In the genomic region with DNA sequence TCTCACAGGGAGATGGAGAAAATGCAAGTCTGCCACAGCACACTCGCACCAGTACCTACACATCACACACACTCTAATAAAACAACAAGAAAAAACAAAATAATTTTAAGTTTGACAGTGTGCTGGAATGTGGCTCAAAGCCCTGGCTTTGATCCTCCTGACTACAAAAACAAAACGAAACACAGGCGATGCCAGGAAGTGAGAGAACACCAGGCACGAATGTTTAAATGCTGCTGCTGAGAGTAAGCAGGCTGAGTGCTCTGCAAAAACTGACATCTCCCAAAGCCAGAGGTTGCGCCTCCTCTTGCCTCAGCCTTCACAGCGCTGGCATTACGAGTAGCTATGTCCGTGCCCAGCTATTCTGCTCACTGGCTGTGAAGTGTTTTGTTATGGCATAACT, we compare ENCODE assay signal across 29 mouse cellular contexts. TPM values are rescaled to one million over a fixed set of nuclear protein-coding genes. Genes with fewer than 3 reads are reported as not detected.
DNase-seq lines count a peak whose midpoint lies in the region; ATAC-seq and TF ChIP-seq lines count a peak whose summit lies in the region.
"Had no signal": no experiment of that assay in that cellular context is flagged by ENCODE, and none has a peak within 500 bp of the region (broad histone marks: within the 10 kb centered on the region; RNA-seq: fewer than 3 reads in every experiment).

No protein-coding gene starts in this region.

- H3K4me3 ChIP-seq in embryonic facial prominence, embryonic 14.5 days (ENCODE audit: low read depth, low read length), result no peak overlapping the region
- no peak overlapping the region for H3K4me3 ChIP-seq in embryonic facial prominence, embryonic 10.5 days
- H3K4me3 ChIP-seq in layer of hippocampus, adult 2 months, result no peak overlapping the region
- H3K4me3 ChIP-seq in lung, postnatal 0 days (ENCODE audit: low read depth, low read length), result no peak overlapping the region
- H3K4me3 ChIP-seq: embryonic facial prominence, embryonic 12.5 days; forebrain, embryonic 10.5 days; heart, adult 2 months; hindbrain, embryonic 12.5 days; midbrain, embryonic 13.5 days had no signal

- no peak overlapping the region for H3K4me2 ChIP-seq in embryonic facial prominence, embryonic 14.5 days (ENCODE audit: low read depth, low read length)
- H3K4me2 ChIP-seq in lung, postnatal 0 days (replicated peaks; ENCODE audit: low read depth, low read length), result no peak overlapping the region
- H3K4me2 ChIP-seq: embryonic facial prominence, embryonic 12.5 days; hindbrain, embryonic 12.5 days; midbrain, embryonic 13.5 days had no signal

- H3K4me1 ChIP-seq in embryonic facial prominence, embryonic 14.5 days (ENCODE audit: control insufficient read depth, insufficient read depth, low read length), result peaks cover 16% of the 10 kb centered on the region
- H3K4me1 ChIP-seq in embryonic facial prominence, embryonic 10.5 days, result peaks cover 58% of the 10 kb centered on the region
- H3K4me1 ChIP-seq in lung, postnatal 0 days (ENCODE audit: insufficient read depth, low read depth, low read length), result no peaks in the 10 kb centered on the region

- DNase-seq in embryonic facial prominence, embryonic 14.5 days (ENCODE audit: low spot score), result no peak
- DNase-seq in embryonic facial prominence, embryonic 10.5 days (ENCODE audit: low spot score), result no peak
- DNase-seq in layer of hippocampus, adult 2 months (ENCODE audit: low spot score in 2 of 2), result no peak
- no peak for DNase-seq in layer of hippocampus, postnatal 14 days (ENCODE audit: low spot score in 2 of 2)
- peak; percentile 52 for DNase-seq in lung, postnatal 0 days (ENCODE audit: low spot score)
- no peak for DNase-seq in lung, postnatal 4 days
- no peak for DNase-seq in heart, postnatal 4 days
- no peak for DNase-seq in adrenal gland, postnatal 36 days
- DNase-seq: adrenal gland, postnatal 10 days; cerebellum, adult 11 months; cerebellum, adult 9-10 months; cerebellum, postnatal 36 days; forebrain, postnatal 0 days; heart, adult 2 months; heart, postnatal 14 days; kidney, postnatal 36 days; retina, postnatal 1 day; right cerebral cortex, postnatal 14 days; thymus, postnatal 4 days had no signal

- no peak for TF ChIP-seq CTCF in layer of hippocampus, adult 2 months (conservative IDR thresholded peaks at IDR 0.05)
- TF ChIP-seq CTCF in lung, postnatal 0 days (IDR thresholded peaks at IDR 0.05), result no peak

- H3K27ac ChIP-seq in embryonic facial prominence, embryonic 14.5 days (replicated peaks; ENCODE audit: low read depth, low read length), result 0 out of 2 replicates have a peak overlapping the region, but pooled peaks have one; percentile 10
- no peak overlapping the region for H3K27ac ChIP-seq in embryonic facial prominence, embryonic 10.5 days (replicated peaks)
- peak overlapping the region; percentile 75 for H3K27ac ChIP-seq in layer of hippocampus, adult 2 months
- no peak overlapping the region for H3K27ac ChIP-seq in lung, postnatal 0 days (ENCODE audit: low read length)
- H3K27ac ChIP-seq: embryonic facial prominence, embryonic 12.5 days; heart, adult 2 months; hindbrain, embryonic 12.5 days; liver, embryonic 14.5 days; macrophage; midbrain, embryonic 13.5 days had no signal

- no peaks in the 10 kb centered on the region for H3K9me3 ChIP-seq in embryonic facial prominence, embryonic 14.5 days (ENCODE audit: control insufficient read depth, low read length)
- no peaks in the 10 kb centered on the region for H3K9me3 ChIP-seq in embryonic facial prominence, embryonic 10.5 days
- H3K9me3 ChIP-seq in lung, postnatal 0 days (ENCODE audit: low read length), result no peaks in the 10 kb centered on the region
- H3K9me3 ChIP-seq: embryonic facial prominence, embryonic 12.5 days; forebrain, embryonic 10.5 days; hindbrain, embryonic 12.5 days; midbrain, embryonic 13.5 days had no signal

- no peak for ATAC-seq in embryonic facial prominence, embryonic 14.5 days (ENCODE audit: low read depth)
- no peak for ATAC-seq in lung, postnatal 0 days
- ATAC-seq: forebrain, postnatal 0 days; intestine, embryonic 16.5 days; midbrain, embryonic 13.5 days; Patski had no signal

- TF ChIP-seq EP300 in lung, postnatal 0 days (IDR thresholded peaks at IDR 0.05), result no peak

- 70% methylated on average over 8 of the region's 8 CpGs for WGBS in embryonic facial prominence, embryonic 14.5 days
- 80% methylated on average over 8 of the region's 8 CpGs for WGBS in embryonic facial prominence, embryonic 10.5 days
- 56% methylated on average over 8 of the region's 8 CpGs for WGBS in lung, postnatal 0 days

- no peaks in the 10 kb centered on the region for H3K27me3 ChIP-seq in embryonic facial prominence, embryonic 14.5 days (replicated peaks; ENCODE audit: control insufficient read depth, insufficient read depth, low read length)
- H3K27me3 ChIP-seq in embryonic facial prominence, embryonic 10.5 days (replicated peaks; ENCODE audit: low read depth, poor library complexity, severe bottlenecking), result peaks cover 6% of the 10 kb centered on the region; the same call in 1 of the 2 replicates
- H3K27me3 ChIP-seq in lung, postnatal 0 days (replicated peaks; ENCODE audit: insufficient read depth, low read length), result no peaks in the 10 kb centered on the region
- H3K27me3 ChIP-seq: CH12.LX; embryonic facial prominence, embryonic 12.5 days; midbrain, embryonic 13.5 days; Patski had no signal

- H3K36me3 ChIP-seq in embryonic facial prominence, embryonic 14.5 days (ENCODE audit: control insufficient read depth, insufficient read depth, low read length), result peaks cover 53% of the 10 kb centered on the region
- peaks cover 92% of the 10 kb centered on the region for H3K36me3 ChIP-seq in embryonic facial prominence, embryonic 10.5 days (replicated peaks)
- H3K36me3 ChIP-seq in lung, postnatal 0 days (ENCODE audit: insufficient read depth, low read length), result peaks cover 7% of the 10 kb centered on the region; the same call in 1 of the 2 replicates

- no peak overlapping the region for H3K9ac ChIP-seq in embryonic facial prominence, embryonic 14.5 days (ENCODE audit: low read depth, low read length)
- no peak overlapping the region for H3K9ac ChIP-seq in lung, postnatal 0 days (replicated peaks; ENCODE audit: low read depth)
- H3K9ac ChIP-seq: embryonic facial prominence, embryonic 12.5 days; forebrain, postnatal 0 days; hindbrain, embryonic 12.5 days; liver, embryonic 14.5 days; midbrain, embryonic 13.5 days had no signal

RNA-seq across cellular contexts. Expression of gene Efnb3, which starts 5.1 kb away (rescaled TPM):
- 7.3 and 8.6 TPM in 2 replicates for polyA plus RNA-seq in embryonic facial prominence, embryonic 14.5 days (2014; fragmentation: Nextera tagmentation; extraction: Ambion mirVana)
- 29.5 and 29.8 TPM in 2 replicates for polyA plus RNA-seq in embryonic facial prominence, embryonic 10.5 days (2016; fragmentation: Nextera tagmentation; extraction: Ambion mirVana)
- 100 to 1,000 TPM; 113 to 116 TPM for total RNA-seq in layer of hippocampus, adult 2 months (2021)
- 100 to 1,000 TPM; 144 to 156 TPM for total RNA-seq in layer of hippocampus, postnatal 14 days (2021)
- 0.80 and 1.0 TPM in 2 replicates for polyA plus RNA-seq in lung, postnatal 0 days (2015; fragmentation: Nextera tagmentation; extraction: Ambion mirVana)
- 100 to 1,000 TPM in 1 of 2 experiments, 10 to 100 TPM in 1; 98.5 to 117 TPM for total RNA-seq in heart, postnatal 4 days (2021)
- 1 to 10 TPM in 1 of 2 experiments, under 1 TPM in 1; 0.66 to 1.1 TPM for total RNA-seq in adrenal gland, postnatal 36 days (2021)

RNA-seq across cellular contexts. Expression of gene Wrap53, which starts 14.9 kb away (rescaled TPM):
- 18.4 and 19.8 TPM in 2 replicates for polyA plus RNA-seq in embryonic facial prominence, embryonic 14.5 days (2014; fragmentation: Nextera tagmentation; extraction: Ambion mirVana)
- polyA plus RNA-seq in embryonic facial prominence, embryonic 10.5 days (2016; fragmentation: Nextera tagmentation; extraction: Ambion mirVana), result 41.6 and 43.5 TPM in 2 replicates
- 10 to 100 TPM; 12.0 to 14.3 TPM for total RNA-seq in layer of hippocampus, adult 2 months (2021)
- total RNA-seq in layer of hippocampus, postnatal 14 days (2021), result 1 to 10 TPM; 8.6 to 9.5 TPM
- polyA plus RNA-seq in lung, postnatal 0 days (2015; fragmentation: Nextera tagmentation; extraction: Ambion mirVana), result 13.8 and 14.3 TPM in 2 replicates
- total RNA-seq in heart, postnatal 4 days (2021), result 1 to 10 TPM; 5.8 to 7.0 TPM
- 1 to 10 TPM; 9.2 to 9.7 TPM for total RNA-seq in adrenal gland, postnatal 36 days (2021)

RNA-seq across cellular contexts. Expression of gene Trp53, which starts 15.0 kb away (rescaled TPM):
- 111 and 133 TPM in 2 replicates for polyA plus RNA-seq in embryonic facial prominence, embryonic 14.5 days (2014; fragmentation: Nextera tagmentation; extraction: Ambion mirVana)
- polyA plus RNA-seq in embryonic facial prominence, embryonic 10.5 days (2016; fragmentation: Nextera tagmentation; extraction: Ambion mirVana), result 219 and 225 TPM in 2 replicates
- 10 to 100 TPM; 28.5 to 32.3 TPM for total RNA-seq in layer of hippocampus, adult 2 months (2021)
- total RNA-seq in layer of hippocampus, postnatal 14 days (2021), result 10 to 100 TPM; 27.3 to 29.6 TPM
- 39.8 and 50.6 TPM in 2 replicates for polyA plus RNA-seq in lung, postnatal 0 days (2015; fragmentation: Nextera tagmentation; extraction: Ambion mirVana)
- total RNA-seq in heart, postnatal 4 days (2021), result 10 to 100 TPM; 41.6 to 46.1 TPM
- 10 to 100 TPM; 63.3 to 64.7 TPM for total RNA-seq in adrenal gland, postnatal 36 days (2021)

RNA-seq across cellular contexts. Expression of gene Dnah2, which starts 16.2 kb away (rescaled TPM):
- 6.2 and 6.5 TPM in 2 replicates for polyA plus RNA-seq in embryonic facial prominence, embryonic 14.5 days (2014; fragmentation: Nextera tagmentation; extraction: Ambion mirVana)
- 1.3 and 1.4 TPM in 2 replicates for polyA plus RNA-seq in embryonic facial prominence, embryonic 10.5 days (2016; fragmentation: Nextera tagmentation; extraction: Ambion mirVana)
- 1 to 10 TPM; 4.6 to 5.2 TPM for total RNA-seq in layer of hippocampus, adult 2 months (2021)
- 1 to 10 TPM; 5.8 to 6.3 TPM for total RNA-seq in layer of hippocampus, postnatal 14 days (2021)
- 1.3 and 2.2 TPM in 2 replicates for polyA plus RNA-seq in lung, postnatal 0 days (2015; fragmentation: Nextera tagmentation; extraction: Ambion mirVana)
- under 1 TPM; 0.20 to 0.50 TPM for total RNA-seq in heart, postnatal 4 days (2021)
- total RNA-seq in adrenal gland, postnatal 36 days (2021), result under 1 TPM; 0.10 to 0.30 TPM
- total RNA-seq: megakaryocyte-erythroid progenitor cell, adult 5-6 weeks had no signal

RNA-seq across cellular contexts. Expression of gene Atp1b2, which starts 40.6 kb away (rescaled TPM):
- polyA plus RNA-seq in embryonic facial prominence, embryonic 14.5 days (2014; fragmentation: Nextera tagmentation; extraction: Ambion mirVana), result 15.6 and 17.7 TPM in 2 replicates
- 3.2 TPM in 2 replicates for polyA plus RNA-seq in embryonic facial prominence, embryonic 10.5 days (2016; fragmentation: Nextera tagmentation; extraction: Ambion mirVana)
- total RNA-seq in layer of hippocampus, adult 2 months (2021), result 100 to 1,000 TPM; 391 to 411 TPM
- 100 to 1,000 TPM; 513 to 551 TPM for total RNA-seq in layer of hippocampus, postnatal 14 days (2021)
- polyA plus RNA-seq in lung, postnatal 0 days (2015; fragmentation: Nextera tagmentation; extraction: Ambion mirVana), result 7.5 and 8.1 TPM in 2 replicates
- 10 to 100 TPM; 27.0 to 29.1 TPM for total RNA-seq in heart, postnatal 4 days (2021)
- total RNA-seq in adrenal gland, postnatal 36 days (2021), result 10 to 100 TPM; 28.5 to 45.4 TPM
- total RNA-seq: CH12.LX had no signal
- polyA plus RNA-seq: macrophage had no signal

Comparison
In these comparisons a context has a peak if more than half of its experiments do, and no peak if none do; other contexts are left out.
1. H3K27ac ChIP-seq: peak in embryonic facial prominence, embryonic 14.5 days (single experiment) and layer of hippocampus, adult 2 months (single experiment); none in embryonic facial prominence, embryonic 10.5 days (single experiment) and lung, postnatal 0 days (single experiment).
2. RNA of gene Efnb3, which starts 5.1 kb away (total RNA-seq): 144 to 156 TPM in layer of hippocampus, postnatal 14 days, 98.5 to 117 TPM in heart, postnatal 4 days and 113 to 116 TPM in layer of hippocampus, adult 2 months; 0.66 to 1.1 TPM in adrenal gland, postnatal 36 days; every median in the first group is over 10 times any median in the second.